Mouse (Mus musculus) bone marrow, adult 2 months (tissue): ENCODE measurements around the gene Hoxd10.

Experiments used
- CTCF ChIP-seq: fragments of 200-500 bp; IDR thresholded peaks from 2 replicates; pipeline ENCODE4 v1.5.1; 2011; ENCODE audit warnings: low read length, control low read depth; ENCODE audit not compliant: control insufficient read depth, insufficient read depth
- POLR2A ChIP-seq: fragments of 200-500 bp; IDR thresholded peaks from 2 replicates; pipeline ENCODE4 v1.6.1; 2011; ENCODE audit warnings: low read depth, mild to moderate bottlenecking, control low read depth, low read length, borderline replicate concordance; ENCODE audit not compliant: control insufficient read depth

GRCm38 (mm10) chr2:74734451-74734850, 42.7 kb downstream of the Hoxd10 start:
- TF ChIP-seq CTCF (no peak), POLR2A (no peak)
